Mouse (Mus musculus): ENCODE measurements around the gene BC029722.

BC029722 gene

GRCm38 (mm10) chr2:155819449-155820251 lies 424 bp upstream of the BC029722 start:
- peak; percentile 30 to 40 for DNase-seq (ENCODE audit: low spot score in 2 of 2)

- DNase-seq (ENCODE audit: low spot score in 2 of 2), result peak; percentile 93
Measured at GRCm38 (mm10) chr2:155818596-155819391, 432 bp downstream of the BC029722 start.

GRCm38 (mm10) chr2:155817301-155818245 lies 1.7 kb downstream of the BC029722 start:
- no peak for DNase-seq (ENCODE audit: low spot score in 2 of 2)

GRCm38 (mm10) chr2:155816179-155816578 lies 3.0 kb downstream of the BC029722 start:
- no peak for DNase-seq (ENCODE audit: low spot score in 2 of 2)

- peak in 1 of 2 experiments; percentile 35 for DNase-seq (ENCODE audit: low spot score in 2 of 2)
Measured at GRCm38 (mm10) chr2:155814829-155815228, 4.4 kb downstream of the BC029722 start.

GRCm38 (mm10) chr2:155812637-155813036 lies 6.6 kb downstream of the BC029722 start:
- DNase-seq (ENCODE audit: low spot score in 2 of 2), result no peak

- DNase-seq (ENCODE audit: low spot score in 2 of 2), result peak; percentile 94
Measured at GRCm38 (mm10) chr2:155811821-155812396, 7.3 kb downstream of the BC029722 start.

- no peak for DNase-seq (ENCODE audit: low spot score in 2 of 2)
Measured at GRCm38 (mm10) chr2:155809620-155810019, 9.6 kb downstream of the BC029722 start.

- DNase-seq (ENCODE audit: low spot score in 2 of 2), result no peak
Measured at GRCm38 (mm10) chr2:155807408-155807807, 11.8 kb downstream of the BC029722 start.

- DNase-seq (ENCODE audit: low spot score in 2 of 2), result no peak
Measured at GRCm38 (mm10) chr2:155806548-155806947, 12.7 kb downstream of the BC029722 start.

GRCm38 (mm10) chr2:155805925-155806255 lies 13.3 kb downstream of the BC029722 start:
- DNase-seq (ENCODE audit: low spot score in 2 of 2), result no peak

- DNase-seq (ENCODE audit: low spot score in 2 of 2), result no peak
Measured at GRCm38 (mm10) chr2:155805231-155805924, 13.8 kb downstream of the BC029722 start.

GRCm38 (mm10) chr2:155804053-155804452 lies 15.2 kb downstream of the BC029722 start:
- no peak for DNase-seq (ENCODE audit: low spot score in 2 of 2)

GRCm38 (mm10) chr2:155802761-155803160 lies 16.5 kb downstream of the BC029722 start:
- no peak for DNase-seq (ENCODE audit: low spot score in 2 of 2)

- DNase-seq (ENCODE audit: low spot score in 2 of 2), result no peak
Measured at GRCm38 (mm10) chr2:155798613-155799012, 20.6 kb downstream of the BC029722 start.

- no peak for DNase-seq (ENCODE audit: low spot score in 2 of 2)
Measured at GRCm38 (mm10) chr2:155794674-155795445, 24.4 kb downstream of the BC029722 start.

GRCm38 (mm10) chr2:155792899-155793298 lies 26.3 kb downstream of the BC029722 start:
- no peak for DNase-seq (ENCODE audit: low spot score in 2 of 2)

- no peak for DNase-seq (ENCODE audit: low spot score in 2 of 2)
Measured at GRCm38 (mm10) chr2:155787949-155788931, 31.0 kb downstream of the BC029722 start.

- no peak for DNase-seq (ENCODE audit: low spot score in 2 of 2)
Measured at GRCm38 (mm10) chr2:155786905-155787304, 32.3 kb downstream of the BC029722 start.

Measured in right cerebral cortex, adult 2 months (tissue).